Mouse (Mus musculus) kidney, postnatal 0 days (tissue): ENCODE measurements around the gene Iqch. TPM values are rescaled to one million over a fixed set of nuclear protein-coding genes. Genes with fewer than 3 reads are reported as not detected.

Experiments used
- ATAC-seq: fragments of 200-750 bp; cut with Nextera tagmentation; replicated peaks from 2 replicates; pipeline ENCODE4 v1.8.0; 2017; ENCODE audit warnings: low read depth, moderate number of reproducible peaks, moderate TSS enrichment, moderate library complexity; ENCODE audit not compliant: low FRiP score
- DNase-seq: peaks from one replicate; pipeline ENCODE4 v3.0.0-alpha.2; 2016; ENCODE audit warnings: low spot score
- H3K27ac ChIP-seq: fragments of 300-500 bp; sonication (generic); 2 replicates; pipeline ENCODE4 v1.5.1; 2014; ENCODE audit warnings: mild to moderate bottlenecking
- H3K27me3 ChIP-seq: fragments of 300-500 bp; sonication (generic); 2 replicates; pipeline ENCODE4 v1.6.1; 2014; ENCODE audit warnings: low read length, mixed read lengths; ENCODE audit not compliant: insufficient read depth
- H3K36me3 ChIP-seq: fragments of 300-500 bp; sonication (generic); 2 replicates; pipeline ENCODE4 v1.6.1; 2014; ENCODE audit warnings: low read length, mixed read lengths; ENCODE audit not compliant: insufficient read depth
- H3K4me1 ChIP-seq: fragments of 300-500 bp; sonication (generic); replicated peaks from 2 replicates; pipeline ENCODE4 v1.6.1; 2014; ENCODE audit warnings: antibody characterized with exemption, low read length, mixed read lengths; ENCODE audit not compliant: insufficient read depth
- H3K4me2 ChIP-seq: fragments of 300-500 bp; sonication (generic); 2 replicates; pipeline ENCODE4 v1.6.1; 2014; ENCODE audit warnings: mild to moderate bottlenecking, low read length, moderate library complexity, mixed read lengths
- H3K4me3 ChIP-seq: fragments of 300-500 bp; sonication (generic); replicated peaks from 2 replicates; pipeline ENCODE4 v1.5.1; 2014; ENCODE audit warnings: low read depth, low read length
- H3K9ac ChIP-seq: fragments of 300-500 bp; sonication (generic); 2 replicates; pipeline ENCODE4 v1.6.1; 2014; ENCODE audit warnings: low read depth, low read length
- H3K9me3 ChIP-seq: fragments of 300-500 bp; sonication (generic); replicated peaks from 2 replicates; pipeline ENCODE4 v1.6.1; 2016; ENCODE audit warnings: low read length, inconsistent platforms, mixed read lengths
- CTCF ChIP-seq: IDR thresholded peaks from 2 replicates; pipeline ENCODE4 v1.5.1; 2016; ENCODE audit warnings: antibody characterized with exemption, low read depth, mild to moderate bottlenecking, moderate library complexity
- WGBS: fragments of 180-500 bp; shearing (Covaris S2); extraction: QIAGEN DNeasy Blood & Tissue Kit; methylation state at CpG from one replicate; pipeline ENCODE4 v1.1.7; 2014; 5-methylcytosine and 5-hydroxymethylcytosine counted together
- polyA plus RNA-seq: library from polyadenylated mRNA; unstranded; fragments of >200 nt; fragmentation: Nextera tagmentation; extraction: Ambion mirVana; gene quantifications from 2 replicates; pipeline ENCODE4 v1.2.1, GENCODE M21; 2015

The Iqch gene
- polyA plus RNA-seq, 1 experiment from 2014 or later = 0.11 TPM

DNA sequence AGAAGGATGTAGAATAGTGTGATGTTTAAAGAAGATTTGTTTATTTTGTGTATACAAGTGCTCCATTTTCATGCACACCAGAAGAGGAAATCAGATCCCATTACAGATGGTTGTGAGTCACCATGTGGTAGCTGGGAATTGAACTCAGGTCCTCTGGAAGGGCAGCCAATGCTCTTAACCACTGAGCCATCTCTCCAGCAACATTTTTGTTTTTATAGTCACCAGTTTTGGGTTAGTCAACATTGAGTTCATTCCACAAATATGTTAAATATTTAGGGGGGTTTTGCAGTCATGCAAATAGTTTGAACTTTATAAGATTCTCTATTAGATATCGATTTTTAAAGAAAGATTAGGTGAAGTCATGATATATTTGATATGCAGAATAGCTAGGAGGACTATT, 202.1 kb downstream of the Iqch start:
- TF ChIP-seq CTCF = no peak
- no peak for DNase-seq
- 88% methylated on average over 1 of the region's 1 CpGs for WGBS

DNA sequence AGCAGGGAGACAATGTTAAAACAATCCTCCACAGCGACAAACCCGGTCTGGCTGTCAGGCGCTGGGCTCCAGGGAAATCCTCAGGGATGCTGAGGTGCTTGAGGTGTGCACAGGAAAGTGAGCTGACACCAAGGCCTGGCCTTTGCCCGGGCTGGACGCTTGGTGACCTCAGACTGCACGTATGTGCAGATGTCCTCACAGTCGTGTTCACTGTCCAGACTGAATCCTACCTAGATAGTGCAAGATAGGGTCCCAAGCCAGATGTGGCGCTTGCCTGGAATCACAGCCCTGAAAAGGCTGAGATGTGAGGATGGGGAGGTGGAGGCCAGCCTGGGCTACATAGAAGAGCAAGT, 202.9 kb downstream of the Iqch start:
- Histone ChIP-seq H3K9ac (peak overlapping the region; percentile 70), H3K4me3 (peak overlapping the region; percentile 72), H3K9me3 (no peaks in the 10 kb centered on the region), H3K36me3 (no peaks in the 10 kb centered on the region), H3K27ac (peak overlapping the region; percentile 90; the same call in 1 of the 2 replicates), H3K4me2 (peak overlapping the region; percentile 93), H3K4me1 (no peaks in the 10 kb centered on the region), H3K27me3 (no peaks in the 10 kb centered on the region)
- TF ChIP-seq CTCF = no peak
- 7% methylated on average over 8 of the region's 8 CpGs for WGBS
- DNase-seq (no peak), ATAC-seq (no peak; the same call in 1 of the 2 replicates)

More for the DNA sequence above, 202.1 kb downstream of the Iqch start:
- Histone ChIP-seq H3K4me1 (no peaks in the 10 kb centered on the region), H3K4me3 (no peak overlapping the region), H3K36me3 (no peaks in the 10 kb centered on the region), H3K27ac (no peak overlapping the region), H3K9ac (no peak overlapping the region), H3K4me2 (no peak overlapping the region), H3K27me3 (no peaks in the 10 kb centered on the region), H3K9me3 (no peaks in the 10 kb centered on the region)
- ATAC-seq = no peak

DNA sequence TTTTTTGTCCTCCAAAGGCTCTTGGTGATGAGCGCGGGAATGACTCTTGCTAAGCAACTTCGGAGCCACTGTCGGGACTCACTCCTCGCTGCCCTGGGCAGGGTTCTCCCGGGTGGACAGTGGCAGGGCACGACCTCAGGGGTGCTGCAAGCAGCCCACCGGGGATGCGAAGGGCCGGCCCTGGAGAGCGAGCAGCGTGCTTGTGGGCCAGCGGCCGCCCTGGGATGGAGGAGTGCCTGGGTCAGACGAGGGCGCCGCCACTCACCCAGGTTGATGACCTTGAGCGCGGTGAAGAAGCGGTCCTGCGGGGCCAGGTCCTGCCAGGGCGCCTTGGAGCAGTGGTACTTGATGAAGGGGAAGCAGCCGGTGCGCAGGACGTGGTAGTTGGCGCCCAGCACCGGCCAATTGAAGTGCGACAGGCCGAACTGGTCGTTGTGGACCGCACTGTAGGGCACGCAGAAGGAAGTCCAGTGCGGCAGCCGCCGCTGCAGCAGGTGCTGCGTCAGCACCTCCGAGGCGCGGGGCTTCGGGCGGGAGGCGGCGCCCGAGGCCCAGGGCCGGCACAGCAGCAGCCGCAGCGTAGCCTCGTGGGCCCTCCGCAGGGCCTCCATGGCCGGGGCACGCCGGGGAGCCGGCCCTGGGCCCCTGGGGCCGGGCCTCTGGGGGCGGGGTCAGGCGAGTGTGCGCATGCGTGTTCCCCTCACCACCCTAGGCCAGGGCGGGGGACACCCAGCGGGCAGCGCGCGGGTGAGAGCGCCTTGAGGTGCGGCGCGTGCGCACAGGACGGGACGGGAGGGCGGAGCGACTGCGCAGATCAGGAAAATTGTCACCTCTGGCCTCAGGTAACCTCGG, 203.5 kb downstream of the Iqch start, which contains the start of gene 2300009A05Rik:
TSS of gene 2300009A05Rik (minus strand) at position 636 of the 852 bp plus-strand sequence.
- WGBS = under 1% methylated on average over 69 of the region's 74 CpGs
- Histone ChIP-seq H3K27ac (peak within 1 kb of the TSS; percentile 90), H3K4me2 (peak within 1 kb of the TSS; percentile 93), H3K9ac (peak within 1 kb of the TSS; percentile 70), H3K9me3 (no peaks in the 10 kb centered on the region), H3K4me3 (peak within 1 kb of the TSS; percentile 72), H3K36me3 (no peaks in the 10 kb centered on the region), H3K27me3 (no peaks in the 10 kb centered on the region), H3K4me1 (no peaks in the 10 kb centered on the region)
- ATAC-seq = peak; percentile 98
- no peak for TF ChIP-seq CTCF
- peak; percentile 90 for DNase-seq

DNA sequence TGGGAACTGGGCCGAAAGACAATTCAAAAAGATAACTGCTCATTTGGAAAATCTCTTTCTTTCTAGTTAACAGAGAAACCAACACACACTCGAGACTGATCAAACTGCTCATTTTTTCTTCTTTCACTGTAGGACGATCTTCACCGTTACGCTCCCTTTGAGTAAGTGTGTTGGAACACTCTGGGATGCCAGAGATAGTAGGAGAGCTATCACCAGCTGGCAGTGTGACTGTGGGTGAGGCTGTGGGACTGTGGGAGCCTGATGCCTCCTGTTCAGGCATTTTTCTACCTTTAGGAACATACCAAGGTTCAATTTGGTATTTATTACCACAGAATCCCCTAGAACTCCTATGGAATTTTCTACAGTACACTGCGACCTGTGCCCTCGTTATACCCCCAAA, 206.7 kb downstream of the Iqch start:
- Histone ChIP-seq H3K27me3 (no peaks in the 10 kb centered on the region), H3K4me1 (no peaks in the 10 kb centered on the region), H3K4me3 (no peak overlapping the region), H3K4me2 (no peak overlapping the region), H3K36me3 (no peaks in the 10 kb centered on the region), H3K9ac (no peak overlapping the region), H3K27ac (no peak overlapping the region), H3K9me3 (no peaks in the 10 kb centered on the region)
- TF ChIP-seq CTCF = no peak
- no peak for DNase-seq
- WGBS = 89% methylated on average over 7 of the region's 7 CpGs
- ATAC-seq = no peak

- no peak overlapping the region for H3K9ac ChIP-seq
- no peak overlapping the region for H3K4me2 ChIP-seq
- no peaks in the 10 kb centered on the region for H3K4me1 ChIP-seq
- no peaks in the 10 kb centered on the region for H3K9me3 ChIP-seq
- TF ChIP-seq CTCF = no peak
- H3K4me3 ChIP-seq = no peak overlapping the region
- no peak for DNase-seq
- H3K36me3 ChIP-seq = no peaks in the 10 kb centered on the region
- no peak for ATAC-seq
- no peak overlapping the region for H3K27ac ChIP-seq
- WGBS = 68% methylated on average over 2 of the region's 2 CpGs
- H3K27me3 ChIP-seq = no peaks in the 10 kb centered on the region
These were observed 211.0 kb downstream of the Iqch start for GRCm38 (mm10) chr9:63391307-63391706.

- peaks cover 5% of the 10 kb centered on the region; the same call in 1 of the 2 replicates for H3K4me1 ChIP-seq
- H3K9ac ChIP-seq = no peak overlapping the region
- H3K27me3 ChIP-seq = no peaks in the 10 kb centered on the region
- WGBS = 88% methylated on average over 4 of the region's 4 CpGs
- no peak overlapping the region for H3K4me2 ChIP-seq
- no peaks in the 10 kb centered on the region for H3K36me3 ChIP-seq
- H3K4me3 ChIP-seq = no peak overlapping the region
- ATAC-seq (no peak), DNase-seq (no peak)
- no peaks in the 10 kb centered on the region for H3K9me3 ChIP-seq
- no peak overlapping the region for H3K27ac ChIP-seq
- TF ChIP-seq CTCF = no peak
These were observed 219.5 kb downstream of the Iqch start for GRCm38 (mm10) chr9:63382761-63383160.
